Mouse (Mus musculus): ENCODE measurements around the gene Tcp11l2. TPM values are rescaled to one million over a fixed set of nuclear protein-coding genes. Genes with fewer than 3 reads are reported as not detected.

The Tcp11l2 gene
- polyA plus RNA-seq, 2 experiments: 31.4 to 44.2 TPM

GRCm38 (mm10) chr10:84598172-84598571 lies 21.7 kb downstream of the Tcp11l2 start:
- Histone ChIP-seq H3K4me3 (ENCODE audit: insufficient read depth in 1 of 2, low read depth in 2 of 2, low read length in 2 of 2) (no peak overlapping the region), H3K4me1 (replicated peaks; ENCODE audit: control insufficient read depth in 2 of 2, insufficient read depth in 2 of 2, low read length in 1 of 2) (no peaks in the 10 kb centered on the region), H3K27ac (no peak overlapping the region), H3K9me3 (ENCODE audit: control insufficient read depth, low read length) (no peaks in the 10 kb centered on the region), H3K36me3 (replicated peaks; ENCODE audit: control insufficient read depth, insufficient read depth, low read depth) (no peaks in the 10 kb centered on the region), H3K27me3 (ENCODE audit: control insufficient read depth, insufficient read depth, low read length) (no peaks in the 10 kb centered on the region), H3K4me2 (ENCODE audit: low read depth) (no peak overlapping the region), H3K9ac (replicated peaks) (no peak overlapping the region)
- ATAC-seq (ENCODE audit: insufficient read depth) (no peak), DNase-seq (ENCODE audit: low read depth in 3 of 3, low spot score in 3 of 3) (no peak)
- TF ChIP-seq EP300 (IDR thresholded peaks at IDR 0.05; ENCODE audit: low read depth): no peak
- TF ChIP-seq CTCF (IDR thresholded peaks at IDR 0.05; ENCODE audit: low read depth): peak; percentile 27; the same call in 1 of the 2 replicates
- WGBS (ENCODE audit: insufficient replicate concordance): 55% methylated on average over 1 of the region's 1 CpGs

- H3K27ac ChIP-seq: no peak overlapping the region
- H3K4me2 ChIP-seq (ENCODE audit: low read depth): no peak overlapping the region
- no peaks in the 10 kb centered on the region for H3K4me1 ChIP-seq (replicated peaks; ENCODE audit: control insufficient read depth in 2 of 2, insufficient read depth in 2 of 2, low read length in 1 of 2)
- no peak overlapping the region for H3K9ac ChIP-seq (replicated peaks)
- no peaks in the 10 kb centered on the region for H3K9me3 ChIP-seq (ENCODE audit: control insufficient read depth, low read length)
- H3K4me3 ChIP-seq (ENCODE audit: insufficient read depth in 1 of 2, low read depth in 2 of 2, low read length in 2 of 2): no peak overlapping the region
- no peak for TF ChIP-seq EP300 (IDR thresholded peaks at IDR 0.05; ENCODE audit: low read depth)
- TF ChIP-seq CTCF (IDR thresholded peaks at IDR 0.05; ENCODE audit: low read depth): no peak
- DNase-seq (ENCODE audit: low read depth in 3 of 3, low spot score in 3 of 3) (no peak), ATAC-seq (ENCODE audit: insufficient read depth) (no peak)
- no peaks in the 10 kb centered on the region for H3K27me3 ChIP-seq (ENCODE audit: control insufficient read depth, insufficient read depth, low read length)
- 60% methylated on average over 6 of the region's 6 CpGs for WGBS (ENCODE audit: insufficient replicate concordance)
- H3K36me3 ChIP-seq (replicated peaks; ENCODE audit: control insufficient read depth, insufficient read depth, low read depth): no peaks in the 10 kb centered on the region; the same call in 1 of the 2 replicates
Observed at GRCm38 (mm10) chr10:84600136-84600535, 23.7 kb downstream of the Tcp11l2 start.

- no peaks in the 10 kb centered on the region; the same call in 1 of the 2 replicates for H3K36me3 ChIP-seq (replicated peaks; ENCODE audit: control insufficient read depth, insufficient read depth, low read depth)
- 17% methylated on average over 1 of the region's 1 CpGs for WGBS (ENCODE audit: insufficient replicate concordance)
Observed at GRCm38 (mm10) chr10:84604335-84604734, 27.9 kb downstream of the Tcp11l2 start.

GRCm38 (mm10) chr10:84608361-84608760 lies 31.9 kb downstream of the Tcp11l2 start:
- peaks cover 0 to 7% of the 10 kb centered on the region in 2 experiments; a peak in 1 of 4 replicates for H3K4me1 ChIP-seq (replicated peaks; ENCODE audit: control insufficient read depth in 2 of 2, insufficient read depth in 2 of 2, low read length in 1 of 2)
- no peaks in the 10 kb centered on the region for H3K9me3 ChIP-seq (ENCODE audit: control insufficient read depth, low read length)
- 67% methylated on average over 3 of the region's 3 CpGs for WGBS (ENCODE audit: insufficient replicate concordance)
- no peak for ATAC-seq (ENCODE audit: insufficient read depth)
- no peaks in the 10 kb centered on the region for H3K27me3 ChIP-seq (ENCODE audit: control insufficient read depth, insufficient read depth, low read length)
- H3K36me3 ChIP-seq (replicated peaks; ENCODE audit: control insufficient read depth, insufficient read depth, low read depth): no peaks in the 10 kb centered on the region; the same call in 1 of the 2 replicates
- H3K27ac ChIP-seq: no peak overlapping the region
- H3K4me3 ChIP-seq (ENCODE audit: insufficient read depth in 1 of 2, low read depth in 2 of 2, low read length in 2 of 2): no peak overlapping the region
- DNase-seq (ENCODE audit: low read depth in 3 of 3, low spot score in 3 of 3): no peak
- no peak overlapping the region for H3K9ac ChIP-seq (replicated peaks)
- no peak overlapping the region for H3K4me2 ChIP-seq (ENCODE audit: low read depth)
- TF ChIP-seq CTCF (IDR thresholded peaks at IDR 0.05; ENCODE audit: low read depth): no peak
- TF ChIP-seq EP300 (IDR thresholded peaks at IDR 0.05; ENCODE audit: low read depth): no peak

More at GRCm38 (mm10) chr10:84604335-84604734, 27.9 kb downstream of the Tcp11l2 start:
- H3K27me3 ChIP-seq (ENCODE audit: control insufficient read depth, insufficient read depth, low read length): no peaks in the 10 kb centered on the region
- H3K4me2 ChIP-seq (ENCODE audit: low read depth): no peak overlapping the region
- no peaks in the 10 kb centered on the region for H3K4me1 ChIP-seq (replicated peaks; ENCODE audit: control insufficient read depth in 2 of 2, insufficient read depth in 2 of 2, low read length in 1 of 2)
- no peaks in the 10 kb centered on the region for H3K9me3 ChIP-seq (ENCODE audit: control insufficient read depth, low read length)
- H3K27ac ChIP-seq: no peak overlapping the region
- no peak for ATAC-seq (ENCODE audit: insufficient read depth)
- no peak overlapping the region for H3K4me3 ChIP-seq (ENCODE audit: insufficient read depth in 1 of 2, low read depth in 2 of 2, low read length in 2 of 2)
- TF ChIP-seq EP300 (IDR thresholded peaks at IDR 0.05; ENCODE audit: low read depth) (no peak), CTCF (IDR thresholded peaks at IDR 0.05; ENCODE audit: low read depth) (no peak)
- DNase-seq (ENCODE audit: low read depth in 3 of 3, low spot score in 3 of 3): no peak
- no peak overlapping the region for H3K9ac ChIP-seq (replicated peaks)

GRCm38 (mm10) chr10:84610324-84610723 lies 33.9 kb downstream of the Tcp11l2 start:
- DNase-seq (ENCODE audit: low read depth in 3 of 3, low spot score in 3 of 3) (no peak), ATAC-seq (ENCODE audit: insufficient read depth) (no peak)
- Histone ChIP-seq H3K4me2 (ENCODE audit: low read depth) (no peak overlapping the region), H3K4me1 (replicated peaks; ENCODE audit: control insufficient read depth in 2 of 2, insufficient read depth in 2 of 2, low read length in 1 of 2) (peaks cover 0 to 7% of the 10 kb centered on the region in 2 experiments; a peak in 1 of 4 replicates), H3K9me3 (ENCODE audit: control insufficient read depth, low read length) (no peaks in the 10 kb centered on the region), H3K36me3 (replicated peaks; ENCODE audit: control insufficient read depth, insufficient read depth, low read depth) (no peaks in the 10 kb centered on the region), H3K4me3 (ENCODE audit: insufficient read depth in 1 of 2, low read depth in 2 of 2, low read length in 2 of 2) (no peak overlapping the region), H3K27ac (no peak overlapping the region), H3K9ac (replicated peaks) (no peak overlapping the region), H3K27me3 (ENCODE audit: control insufficient read depth, insufficient read depth, low read length) (no peaks in the 10 kb centered on the region)
- TF ChIP-seq EP300 (IDR thresholded peaks at IDR 0.05; ENCODE audit: low read depth) (no peak), CTCF (IDR thresholded peaks at IDR 0.05; ENCODE audit: low read depth) (no peak)
- 66% methylated on average over 4 of the region's 4 CpGs for WGBS (ENCODE audit: insufficient replicate concordance)
